Mouse (Mus musculus): ENCODE data around the gene Tpm3. TPM values are rescaled to one million over a fixed set of nuclear protein-coding genes. Genes with fewer than 3 reads are reported as not detected.

Tpm3 gene
- polyA plus RNA-seq, 1 experiment from 2014 or later, result 382 TPM

DNA sequence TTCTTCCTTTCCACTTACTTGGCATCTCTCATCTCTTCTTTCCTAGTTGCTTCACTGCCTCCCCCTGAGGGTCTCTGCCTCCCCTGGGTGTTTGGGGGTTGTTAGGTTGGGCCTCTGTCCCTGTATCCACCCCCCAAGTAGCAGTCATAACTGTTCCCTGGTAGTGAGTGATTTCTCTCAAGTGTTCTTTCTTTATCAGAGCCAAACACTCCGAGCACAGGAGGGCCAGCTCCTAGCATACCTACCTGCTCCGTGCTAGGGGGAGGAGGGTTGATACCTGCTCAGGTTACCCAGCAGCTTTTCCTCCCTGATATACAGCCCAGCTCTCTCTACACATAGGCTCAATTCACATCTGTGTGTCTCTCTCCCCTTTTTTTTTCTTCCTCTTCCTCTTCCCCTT lies 16.2 kb downstream of the Tpm3 start:
- H3K36me3 ChIP-seq (replicated peaks), result peaks cover 58% of the 10 kb centered on the region
- no peak overlapping the region for H3K4me3 ChIP-seq
- no peak for ATAC-seq (replicated peaks)
- no peaks in the 10 kb centered on the region for H3K9me3 ChIP-seq
- H3K27ac ChIP-seq, result no peak overlapping the region
- no peaks in the 10 kb centered on the region for H3K27me3 ChIP-seq (replicated peaks)
- WGBS, result 98% methylated on average over 2 of the region's 2 CpGs
- peaks cover 15% of the 10 kb centered on the region for H3K4me1 ChIP-seq
- no peak overlapping the region for H3K9ac ChIP-seq
- no peak overlapping the region for H3K4me2 ChIP-seq

DNA sequence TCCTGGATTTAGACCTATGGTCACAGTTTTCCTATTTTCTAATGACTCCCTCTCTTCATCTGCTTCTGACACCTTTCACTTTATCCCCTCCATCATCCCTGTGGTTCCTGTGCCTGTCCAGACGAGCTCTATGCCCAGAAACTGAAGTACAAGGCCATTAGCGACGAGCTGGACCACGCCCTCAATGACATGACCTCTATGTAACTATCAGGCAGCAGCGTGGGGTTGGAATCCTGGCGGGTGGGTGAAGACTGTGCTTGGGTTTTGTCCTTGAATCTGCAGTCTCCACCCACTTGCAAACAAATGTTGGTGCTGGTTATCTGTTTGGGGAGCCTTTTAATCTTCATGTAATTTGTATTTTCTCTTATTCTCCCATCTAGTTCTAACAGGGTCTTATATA lies 18.4 kb downstream of the Tpm3 start:
- H3K27ac ChIP-seq, result no peak overlapping the region
- peaks cover 58% of the 10 kb centered on the region for H3K36me3 ChIP-seq (replicated peaks)
- H3K9ac ChIP-seq, result no peak overlapping the region
- H3K9me3 ChIP-seq, result no peaks in the 10 kb centered on the region
- no peak overlapping the region for H3K4me3 ChIP-seq
- ATAC-seq (replicated peaks), result no peak
- H3K4me2 ChIP-seq, result no peak overlapping the region
- H3K27me3 ChIP-seq (replicated peaks), result no peaks in the 10 kb centered on the region
- WGBS, result 95% methylated on average over 6 of the region's 6 CpGs
- H3K4me1 ChIP-seq, result no peaks in the 10 kb centered on the region

DNA sequence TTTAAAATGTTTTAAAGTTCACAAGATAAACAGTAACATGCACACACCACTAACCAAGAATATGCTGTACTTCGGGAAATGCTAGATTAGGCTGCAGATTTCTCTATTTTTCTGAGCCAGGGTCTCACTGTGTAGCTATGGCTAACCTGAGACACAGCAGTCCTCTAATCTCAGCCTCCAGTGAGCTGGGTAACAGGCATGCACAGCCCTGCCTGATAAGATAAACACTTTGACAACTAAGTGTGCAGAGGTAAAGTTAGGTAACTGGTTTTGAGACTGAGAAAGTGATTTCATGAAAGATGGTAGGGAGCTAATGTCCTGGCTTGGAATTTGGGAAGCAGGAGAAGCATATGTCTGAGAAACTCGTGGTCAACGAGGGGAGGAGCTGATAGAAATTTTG lies 22.0 kb downstream of the Tpm3 start:
- WGBS, result 95% methylated on average over 3 of the region's 3 CpGs

DNA sequence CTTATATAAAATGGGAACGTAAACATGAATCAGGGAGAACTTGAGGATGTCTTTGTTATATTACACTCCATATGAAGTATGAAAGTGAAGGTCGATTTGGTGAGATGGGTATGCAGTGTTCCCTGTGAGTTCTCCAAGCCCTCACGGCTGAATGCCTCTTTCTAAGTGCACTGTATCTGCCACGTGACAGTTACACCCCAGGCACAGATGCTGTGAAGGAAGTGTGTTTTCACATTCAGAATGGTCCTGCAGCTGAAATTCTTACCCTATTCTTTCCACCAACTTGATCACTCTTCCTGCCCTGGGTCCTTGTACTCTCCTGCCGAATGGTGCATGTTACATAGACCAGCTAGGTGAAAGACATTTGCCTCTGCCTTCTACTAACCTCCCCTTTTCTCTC lies 25.5 kb downstream of the Tpm3 start:
- no peak for ATAC-seq (replicated peaks)
- H3K36me3 ChIP-seq (replicated peaks), result peaks cover 25% of the 10 kb centered on the region; the same call in 1 of the 2 replicates
- WGBS, result 89% methylated on average over 5 of the region's 5 CpGs
- no peak overlapping the region for H3K4me2 ChIP-seq
- no peaks in the 10 kb centered on the region for H3K27me3 ChIP-seq (replicated peaks)
- H3K4me1 ChIP-seq, result no peaks in the 10 kb centered on the region
- no peak overlapping the region for H3K9ac ChIP-seq
- H3K27ac ChIP-seq, result no peak overlapping the region
- no peaks in the 10 kb centered on the region for H3K9me3 ChIP-seq
- H3K4me3 ChIP-seq, result no peak overlapping the region

More for the DNA sequence above, 22.0 kb downstream of the Tpm3 start:
- no peak for ATAC-seq (replicated peaks)
- Histone ChIP-seq H3K9ac (no peak overlapping the region), H3K27ac (no peak overlapping the region), H3K36me3 (replicated peaks) (peaks cover 50% of the 10 kb centered on the region), H3K4me2 (no peak overlapping the region), H3K27me3 (replicated peaks) (no peaks in the 10 kb centered on the region), H3K4me3 (no peak overlapping the region), H3K9me3 (no peaks in the 10 kb centered on the region), H3K4me1 (no peaks in the 10 kb centered on the region)

DNA sequence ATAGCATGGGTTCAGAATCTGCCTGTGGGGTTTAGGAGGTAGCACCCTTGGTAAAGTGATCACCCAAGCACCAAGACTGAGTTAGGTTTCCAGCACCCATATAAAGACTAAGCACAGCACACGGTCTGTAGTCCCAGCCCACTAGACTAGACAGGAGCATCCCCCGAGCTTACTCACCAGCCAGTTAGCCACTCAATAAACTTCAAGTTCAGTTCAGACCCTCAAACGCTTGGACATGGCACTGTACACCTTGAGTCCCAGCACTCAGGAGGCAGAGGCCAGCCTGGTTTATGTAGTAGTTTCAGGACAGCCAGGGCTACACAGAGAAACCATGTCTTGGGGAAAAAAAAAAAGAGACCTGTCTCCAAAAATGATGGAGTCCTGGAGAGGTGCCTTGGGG lies 28.6 kb downstream of the Tpm3 start:
- Histone ChIP-seq H3K27me3 (replicated peaks) (no peaks in the 10 kb centered on the region), H3K4me3 (no peak overlapping the region), H3K36me3 (replicated peaks) (peaks cover 20% of the 10 kb centered on the region; the same call in 1 of the 2 replicates), H3K9me3 (no peaks in the 10 kb centered on the region), H3K4me2 (no peak overlapping the region), H3K4me1 (no peaks in the 10 kb centered on the region), H3K9ac (no peak overlapping the region), H3K27ac (no peak overlapping the region)
- WGBS, result 94% methylated on average over 3 of the region's 3 CpGs
- ATAC-seq (replicated peaks), result no peak

DNA sequence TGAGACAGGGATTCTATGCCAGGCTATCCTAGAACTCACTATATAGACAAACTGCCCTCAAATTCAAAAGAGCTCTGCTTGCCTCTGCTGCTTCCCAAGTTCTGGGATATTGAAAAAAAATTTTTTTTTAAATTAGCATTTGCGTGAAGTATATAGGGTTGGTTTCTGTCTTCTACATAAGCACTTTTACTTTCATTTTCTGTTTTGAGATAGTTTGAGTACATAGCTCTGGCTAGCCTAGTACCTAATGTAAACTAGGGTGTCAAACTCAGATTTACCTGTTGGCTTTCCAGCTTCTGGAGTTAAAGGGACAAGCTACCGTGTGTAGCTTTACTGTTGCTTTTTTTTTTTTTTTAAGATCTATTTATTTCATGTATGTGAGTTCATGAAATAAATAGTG lies 29.2 kb downstream of the Tpm3 start:
- H3K4me1 ChIP-seq, result no peaks in the 10 kb centered on the region
- H3K9ac ChIP-seq, result no peak overlapping the region
- no peak overlapping the region for H3K4me2 ChIP-seq
- H3K27ac ChIP-seq, result no peak overlapping the region
- no peak overlapping the region for H3K4me3 ChIP-seq
- 96% methylated on average over 2 of the region's 2 CpGs for WGBS
- H3K36me3 ChIP-seq (replicated peaks), result peaks cover 20% of the 10 kb centered on the region; the same call in 1 of the 2 replicates
- H3K9me3 ChIP-seq, result no peaks in the 10 kb centered on the region
- no peaks in the 10 kb centered on the region for H3K27me3 ChIP-seq (replicated peaks)
- ATAC-seq (replicated peaks), result no peak

DNA sequence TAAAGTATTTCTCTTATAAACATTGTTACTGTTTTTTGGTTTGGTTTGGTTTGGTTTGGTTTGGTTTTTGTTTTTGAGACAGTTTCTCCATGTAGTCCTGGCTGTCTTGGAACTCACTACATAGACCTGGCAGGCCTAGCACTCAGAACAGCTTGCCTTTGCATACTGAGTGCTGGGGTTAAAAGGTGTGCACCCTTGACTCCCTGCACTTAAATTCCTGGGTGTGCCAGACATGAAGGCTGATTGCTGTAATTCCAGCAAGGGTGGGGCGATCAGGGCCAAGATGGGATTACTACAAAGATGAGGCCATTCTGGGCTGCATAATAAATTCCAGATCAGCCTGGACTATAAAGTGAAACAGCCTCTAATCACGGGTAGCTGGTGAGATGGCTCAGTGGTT lies 29.8 kb downstream of the Tpm3 start:
- no peak overlapping the region for H3K9ac ChIP-seq
- no peaks in the 10 kb centered on the region for H3K4me1 ChIP-seq

DNA sequence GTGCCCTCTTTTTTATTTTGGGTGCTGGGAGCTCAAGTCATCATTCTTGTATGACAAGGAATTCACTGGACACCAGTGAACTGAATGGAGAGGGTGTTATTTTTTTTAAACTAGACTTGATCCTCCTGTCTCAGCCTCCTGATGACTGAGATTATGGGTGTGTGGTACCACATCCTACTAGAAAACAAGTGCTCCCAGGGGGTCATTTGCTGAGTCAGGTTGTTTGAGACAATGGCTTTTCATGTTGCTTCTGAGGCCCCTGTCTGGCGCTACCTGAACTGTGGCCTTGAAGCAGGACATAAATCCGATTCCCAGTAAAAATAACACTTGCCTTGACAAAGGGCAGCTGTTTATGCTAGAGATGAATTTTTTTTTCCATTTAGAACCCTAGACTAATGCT lies 30.7 kb downstream of the Tpm3 start:
- H3K27ac ChIP-seq, result no peak overlapping the region
- H3K4me2 ChIP-seq, result no peak overlapping the region
- ATAC-seq (replicated peaks), result no peak
- no peaks in the 10 kb centered on the region for H3K4me1 ChIP-seq
- no peaks in the 10 kb centered on the region for H3K27me3 ChIP-seq (replicated peaks)
- 90% methylated on average over 2 of the region's 2 CpGs for WGBS
- peaks cover 16% of the 10 kb centered on the region; the same call in 1 of the 2 replicates for H3K36me3 ChIP-seq (replicated peaks)
- no peaks in the 10 kb centered on the region for H3K9me3 ChIP-seq
- H3K4me3 ChIP-seq, result no peak overlapping the region
- H3K9ac ChIP-seq, result no peak overlapping the region

More for the DNA sequence above, 29.8 kb downstream of the Tpm3 start:
- 94% methylated on average over 2 of the region's 2 CpGs for whole genome bisulfite sequencing
- Histone ChIP-seq H3K4me3 (no peak overlapping the region), H3K4me2 (no peak overlapping the region), H3K27me3 (replicated peaks) (no peaks in the 10 kb centered on the region), H3K36me3 (replicated peaks) (peaks cover 20% of the 10 kb centered on the region; the same call in 1 of the 2 replicates), H3K9me3 (no peaks in the 10 kb centered on the region), H3K27ac (no peak overlapping the region)
- ATAC-seq (replicated peaks), result no peak

DNA sequence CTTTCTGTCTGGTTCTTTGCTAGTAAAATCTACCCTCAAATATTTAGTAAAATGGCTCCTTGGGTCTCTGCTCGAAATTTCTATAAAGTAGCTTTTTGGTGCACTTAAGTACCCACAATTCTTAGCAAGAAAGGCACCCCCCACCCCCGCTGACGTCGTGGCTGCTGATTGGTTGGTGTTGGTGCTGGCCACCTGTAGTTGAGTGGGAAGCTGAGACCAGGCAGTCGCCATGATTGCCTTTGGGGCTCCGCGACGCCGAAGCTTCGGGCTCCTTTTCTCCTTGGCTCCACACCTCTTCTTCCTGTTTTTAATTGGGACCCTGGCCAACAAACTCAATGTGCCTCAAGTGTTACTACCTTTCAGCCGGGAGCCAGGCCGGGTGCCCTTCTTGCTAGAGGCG lies 31.5 kb downstream of the Tpm3 start, which contains the start of gene Nup210l:
TSS of gene Nup210l (plus strand) at position 195 of the 400 bp plus-strand sequence.
- H3K27ac ChIP-seq, result no peak within 1 kb of the TSS
- no peak within 1 kb of the TSS for H3K9ac ChIP-seq
- ATAC-seq (replicated peaks), result no peak
- H3K9me3 ChIP-seq, result no peaks in the 10 kb centered on the region
- no peak within 1 kb of the TSS for H3K4me3 ChIP-seq
- H3K4me1 ChIP-seq, result no peaks in the 10 kb centered on the region
- peaks cover 9% of the 10 kb centered on the region; the same call in 1 of the 2 replicates for H3K36me3 ChIP-seq (replicated peaks)
- no peaks in the 10 kb centered on the region for H3K27me3 ChIP-seq (replicated peaks)
- 82% methylated on average over 13 of the region's 13 CpGs for WGBS
- H3K4me2 ChIP-seq, result no peak within 1 kb of the TSS

DNA sequence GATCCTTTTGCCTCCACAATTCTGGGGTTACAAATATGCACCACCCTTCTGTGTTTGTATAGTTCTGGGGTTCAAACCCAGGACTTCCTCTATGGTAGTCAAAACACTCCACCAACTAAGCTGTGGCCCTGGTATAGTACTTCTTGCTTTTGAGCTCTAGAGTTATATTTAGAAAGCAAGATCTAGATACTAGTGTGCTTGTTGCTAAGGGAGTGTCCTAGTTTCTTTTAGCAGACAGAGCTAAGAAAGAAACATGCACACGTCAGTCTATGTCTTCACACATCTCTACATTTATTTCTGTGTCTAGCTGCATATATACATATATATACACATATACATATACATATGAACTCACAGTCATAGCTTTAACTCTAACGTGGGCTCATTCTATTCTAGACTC lies 39.3 kb downstream of the Tpm3 start:
- H3K4me2 ChIP-seq, result no peak overlapping the region
- H3K4me1 ChIP-seq, result no peaks in the 10 kb centered on the region
- H3K36me3 ChIP-seq (replicated peaks), result no peaks in the 10 kb centered on the region
- H3K9ac ChIP-seq, result no peak overlapping the region
- no peak overlapping the region for H3K27ac ChIP-seq
- WGBS, result 83% methylated on average over 2 of the region's 2 CpGs
- ATAC-seq (replicated peaks), result no peak
- no peaks in the 10 kb centered on the region for H3K9me3 ChIP-seq
- no peaks in the 10 kb centered on the region for H3K27me3 ChIP-seq (replicated peaks)
- H3K4me3 ChIP-seq, result no peak overlapping the region

DNA sequence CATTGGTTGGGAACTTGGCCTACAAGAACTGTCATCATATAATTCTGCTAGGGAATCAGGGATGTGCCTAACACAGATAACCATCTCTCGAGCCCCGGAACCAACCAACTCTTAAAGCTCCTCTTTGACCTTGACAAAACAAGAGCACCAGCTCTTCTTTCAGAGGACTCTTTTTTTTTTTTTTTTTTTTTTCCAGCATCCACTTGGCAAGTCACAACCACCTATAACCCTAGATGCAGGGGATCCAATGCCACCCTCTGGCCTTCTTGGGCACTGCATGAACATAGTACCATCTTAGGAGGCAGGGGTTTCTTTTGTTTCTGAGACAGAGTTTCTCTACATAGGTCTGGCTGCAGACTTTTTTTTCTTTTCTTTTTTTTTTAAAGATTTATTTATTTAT lies 41.9 kb downstream of the Tpm3 start:
- Histone ChIP-seq H3K36me3 (replicated peaks) (no peaks in the 10 kb centered on the region), H3K27ac (no peak overlapping the region), H3K27me3 (replicated peaks) (no peaks in the 10 kb centered on the region), H3K9ac (no peak overlapping the region), H3K9me3 (no peaks in the 10 kb centered on the region), H3K4me2 (no peak overlapping the region), H3K4me3 (no peak overlapping the region), H3K4me1 (no peaks in the 10 kb centered on the region)
- no peak for ATAC-seq (replicated peaks)
- WGBS, result 87% methylated on average over 2 of the region's 2 CpGs

DNA sequence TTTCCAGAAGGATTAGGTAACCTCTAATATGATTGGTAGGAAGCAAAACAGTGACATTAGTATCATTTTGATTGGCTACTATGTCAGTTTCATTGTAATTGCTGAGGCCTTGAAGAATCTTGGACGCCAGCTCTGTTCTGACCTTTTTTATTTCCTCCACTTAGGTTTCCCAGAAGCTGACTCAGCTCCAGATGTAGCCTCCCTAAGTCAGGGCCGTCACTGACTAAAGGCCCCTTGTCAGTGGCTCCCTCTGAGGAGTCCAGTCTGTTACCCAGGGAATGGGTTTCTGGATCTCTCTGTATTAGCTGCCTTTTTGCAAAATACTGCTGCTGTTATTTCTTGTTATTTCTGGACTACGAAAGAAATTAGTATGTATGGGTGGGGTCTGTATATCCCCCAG lies 43.1 kb downstream of the Tpm3 start:
- Histone ChIP-seq H3K4me2 (no peak overlapping the region), H3K36me3 (replicated peaks) (no peaks in the 10 kb centered on the region), H3K9me3 (no peaks in the 10 kb centered on the region), H3K27me3 (replicated peaks) (no peaks in the 10 kb centered on the region), H3K27ac (no peak overlapping the region), H3K4me1 (no peaks in the 10 kb centered on the region), H3K4me3 (no peak overlapping the region), H3K9ac (no peak overlapping the region)
- ATAC-seq (replicated peaks), result no peak
- WGBS, result 75% methylated on average over 3 of the region's 3 CpGs

DNA sequence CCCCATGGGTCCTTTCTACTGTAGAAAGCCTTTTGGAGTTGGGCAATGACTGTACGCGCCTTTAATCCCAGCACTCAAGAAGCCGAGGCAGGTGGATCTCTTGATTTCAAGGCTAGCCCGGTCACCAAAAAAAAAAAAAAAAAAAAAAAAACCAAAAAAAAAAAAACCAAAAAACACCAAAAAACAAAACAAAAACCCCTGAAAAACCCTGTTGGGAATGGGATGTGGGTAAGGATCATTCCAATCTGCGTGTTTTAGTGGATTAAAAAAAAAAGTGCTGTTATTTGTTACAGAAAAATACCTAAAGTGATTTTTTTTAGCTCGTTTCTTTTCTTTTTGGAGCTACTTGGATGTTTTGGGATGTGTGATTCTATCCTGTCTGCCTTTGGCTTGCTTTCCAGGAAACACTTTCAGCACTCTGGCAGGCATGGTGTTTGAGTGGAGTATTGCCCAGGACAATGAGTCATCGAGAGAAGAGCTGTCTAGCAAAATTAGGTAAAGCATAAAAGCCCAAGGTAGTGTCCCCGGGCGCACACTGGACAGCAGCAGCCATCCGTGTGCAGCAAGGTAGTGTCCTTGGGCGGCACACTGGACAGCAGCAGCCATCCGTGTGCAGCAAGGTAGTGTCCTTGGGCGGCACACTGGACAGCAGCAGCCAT lies 45.8 kb downstream of the Tpm3 start:
- ATAC-seq (replicated peaks), result no peak
- H3K27ac ChIP-seq, result no peak overlapping the region
- no peaks in the 10 kb centered on the region for H3K27me3 ChIP-seq (replicated peaks)
- no peak overlapping the region for H3K4me2 ChIP-seq
- H3K4me1 ChIP-seq, result no peaks in the 10 kb centered on the region
- 92% methylated on average over 13 of the region's 13 CpGs for WGBS
- no peaks in the 10 kb centered on the region for H3K9me3 ChIP-seq
- H3K4me3 ChIP-seq, result no peak overlapping the region
- H3K36me3 ChIP-seq (replicated peaks), result no peaks in the 10 kb centered on the region
- H3K9ac ChIP-seq, result no peak overlapping the region
